Mouse (Mus musculus): Measurements from ENCODE around the gene Stard7.

- TF ChIP-seq CTCF (IDR thresholded peaks at IDR 0.05; ENCODE audit: low read depth, low read length) (no peak), EP300 (IDR thresholded peaks at IDR 0.05; ENCODE audit: insufficient read depth, low read depth, low read length) (no peak), POLR2A (IDR thresholded peaks at IDR 0.05; ENCODE audit: insufficient read depth, low read length) (no peak)
These were observed 22.2 kb downstream of the Stard7 start for GRCm38 (mm10) chr2:127292250-127292649.
